Mouse (Mus musculus): ENCODE data around the gene Slc24a2. TPM values are rescaled to one million over a fixed set of nuclear protein-coding genes. Genes with fewer than 3 reads are reported as not detected.

Gene Slc24a2
- polyA plus RNA-seq, 1 experiment from 2014 or later = not detected

DNA sequence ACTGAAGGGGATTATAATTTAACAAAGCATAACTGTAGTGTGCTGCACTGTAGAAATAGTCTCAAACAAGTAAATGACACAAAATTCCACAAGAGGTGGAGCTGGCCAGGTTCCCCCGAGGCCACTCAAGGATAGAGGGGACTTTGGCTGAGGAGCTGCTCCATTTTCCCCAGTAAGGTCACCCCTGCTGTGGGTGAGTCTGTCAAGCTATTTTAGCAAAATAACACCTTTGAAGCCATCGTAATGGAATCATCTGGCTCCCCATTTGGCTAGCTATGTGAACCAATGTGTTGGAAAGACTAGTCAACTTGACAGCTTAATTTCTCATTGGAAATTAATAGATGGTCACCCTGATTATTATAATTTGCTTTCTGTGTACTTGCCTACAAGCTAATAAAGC is 28.2 kb downstream of the Slc24a2 start:
- no peaks in the 10 kb centered on the region for H3K4me1 ChIP-seq (ENCODE audit: insufficient read depth, low read length)
- no peak overlapping the region for H3K27ac ChIP-seq (ENCODE audit: low read length)
- no peaks in the 10 kb centered on the region for H3K9me3 ChIP-seq (ENCODE audit: low read length)
- H3K9ac ChIP-seq (replicated peaks; ENCODE audit: low read length) = no peak overlapping the region
- no peaks in the 10 kb centered on the region for H3K27me3 ChIP-seq (ENCODE audit: insufficient read depth, low read length)
- no peaks in the 10 kb centered on the region for H3K36me3 ChIP-seq (ENCODE audit: insufficient read depth, low read length)
- H3K4me3 ChIP-seq (ENCODE audit: low read length) = no peak overlapping the region
- H3K4me2 ChIP-seq (replicated peaks; ENCODE audit: low read depth, low read length) = no peak overlapping the region
- 60% methylated on average over 2 of the region's 2 CpGs for WGBS
- ATAC-seq (ENCODE audit: low FRiP score, low TSS enrichment) = no peak

DNA sequence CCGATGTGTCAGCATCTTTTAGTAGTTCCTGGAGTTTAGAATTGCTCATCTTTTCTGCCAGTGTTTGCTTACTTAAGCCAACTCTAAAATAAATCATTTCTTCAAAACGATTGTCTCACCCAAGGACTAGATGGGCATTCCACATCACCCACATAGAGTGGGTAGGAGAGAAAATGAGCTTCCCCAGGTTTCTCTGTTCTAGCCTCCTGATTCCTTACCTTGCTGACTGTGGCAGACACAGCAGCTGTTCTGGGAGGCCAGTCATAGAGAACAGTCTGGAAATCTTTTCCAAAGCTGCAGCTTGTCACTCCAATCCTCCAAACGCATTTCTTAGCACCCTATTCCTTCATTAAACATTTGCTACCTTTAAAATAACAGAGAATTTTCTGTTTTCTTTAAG is 29.0 kb downstream of the Slc24a2 start:
- no peaks in the 10 kb centered on the region for H3K9me3 ChIP-seq (ENCODE audit: low read length)
- 57% methylated on average over 3 of the region's 3 CpGs for WGBS

GRCm38 (mm10) chr4:87184147-87184930 is 45.9 kb downstream of the Slc24a2 start:
- H3K27ac ChIP-seq (ENCODE audit: low read length) = no peak overlapping the region
- H3K4me1 ChIP-seq (ENCODE audit: insufficient read depth, low read length) = no peaks in the 10 kb centered on the region
- no peak for ATAC-seq (ENCODE audit: low FRiP score, low TSS enrichment)
- no peaks in the 10 kb centered on the region for H3K36me3 ChIP-seq (ENCODE audit: insufficient read depth, low read length)
- 62% methylated on average over 10 of the region's 10 CpGs for WGBS
- H3K9ac ChIP-seq (replicated peaks; ENCODE audit: low read length) = no peak overlapping the region
- no peaks in the 10 kb centered on the region for H3K27me3 ChIP-seq (ENCODE audit: insufficient read depth, low read length)
- no peak overlapping the region for H3K4me3 ChIP-seq (ENCODE audit: low read length)
- no peaks in the 10 kb centered on the region for H3K9me3 ChIP-seq (ENCODE audit: low read length)
- H3K4me2 ChIP-seq (replicated peaks; ENCODE audit: low read depth, low read length) = no peak overlapping the region

More for the DNA sequence above, 29.0 kb downstream of the Slc24a2 start:
- no peaks in the 10 kb centered on the region for H3K36me3 ChIP-seq (ENCODE audit: insufficient read depth, low read length)
- H3K4me1 ChIP-seq (ENCODE audit: insufficient read depth, low read length) = no peaks in the 10 kb centered on the region
- H3K4me2 ChIP-seq (replicated peaks; ENCODE audit: low read depth, low read length) = no peak overlapping the region
- no peak overlapping the region for H3K4me3 ChIP-seq (ENCODE audit: low read length)
- no peaks in the 10 kb centered on the region for H3K27me3 ChIP-seq (ENCODE audit: insufficient read depth, low read length)
- ATAC-seq (ENCODE audit: low FRiP score, low TSS enrichment) = no peak
- H3K9ac ChIP-seq (replicated peaks; ENCODE audit: low read length) = no peak overlapping the region
- H3K27ac ChIP-seq (ENCODE audit: low read length) = no peak overlapping the region

DNA sequence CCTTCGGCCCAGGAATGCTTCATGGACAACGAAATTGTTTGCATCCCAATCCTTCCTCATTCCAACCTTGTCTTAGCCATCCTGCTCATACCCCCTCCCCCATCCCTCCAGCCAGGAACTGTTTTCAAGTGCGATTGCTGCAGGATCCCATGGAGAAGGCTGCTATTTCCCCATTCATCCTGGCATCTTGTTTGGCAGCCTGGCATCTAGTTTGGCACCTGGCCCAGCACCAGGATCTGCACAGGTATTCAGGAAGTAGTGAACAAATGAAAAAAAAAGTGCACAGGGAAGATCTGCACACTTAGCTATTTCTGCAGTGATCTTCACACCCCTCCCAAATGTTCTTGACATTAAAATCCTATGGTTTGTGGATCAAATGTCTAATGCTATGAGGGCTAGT is 53.2 kb downstream of the Slc24a2 start:
- Histone ChIP-seq H3K4me2 (replicated peaks; ENCODE audit: low read depth, low read length) (no peak overlapping the region), H3K4me3 (ENCODE audit: low read length) (no peak overlapping the region), H3K9ac (replicated peaks; ENCODE audit: low read length) (no peak overlapping the region), H3K27ac (ENCODE audit: low read length) (no peak overlapping the region), H3K9me3 (ENCODE audit: low read length) (no peaks in the 10 kb centered on the region), H3K36me3 (ENCODE audit: insufficient read depth, low read length) (no peaks in the 10 kb centered on the region), H3K27me3 (ENCODE audit: insufficient read depth, low read length) (no peaks in the 10 kb centered on the region), H3K4me1 (ENCODE audit: insufficient read depth, low read length) (no peaks in the 10 kb centered on the region)
- WGBS = 75% methylated on average over 3 of the region's 3 CpGs
- no peak for ATAC-seq (ENCODE audit: low FRiP score, low TSS enrichment)

DNA sequence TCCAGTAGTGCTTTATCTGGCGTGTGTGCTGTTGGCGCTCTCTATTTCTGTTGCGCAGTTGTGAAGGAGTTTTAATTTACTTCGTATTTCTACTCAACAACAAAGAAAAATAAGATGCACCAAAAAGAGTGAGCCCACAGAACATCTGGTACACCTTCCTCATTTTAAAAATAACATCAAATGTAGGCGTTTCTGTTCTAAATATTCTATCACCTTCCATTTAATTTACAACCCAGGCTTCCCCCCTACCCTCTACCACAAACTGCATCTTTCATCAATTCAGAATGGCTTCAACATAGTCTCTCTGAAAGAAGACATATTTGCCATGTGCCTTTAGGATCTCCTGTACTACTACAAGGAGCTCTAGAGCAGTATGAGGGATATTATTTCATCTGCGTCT is 66.3 kb downstream of the Slc24a2 start:
- no peak overlapping the region for H3K27ac ChIP-seq (ENCODE audit: low read length)
- no peak for ATAC-seq (ENCODE audit: low FRiP score, low TSS enrichment)
- 90% methylated on average over 6 of the region's 6 CpGs for WGBS

DNA sequence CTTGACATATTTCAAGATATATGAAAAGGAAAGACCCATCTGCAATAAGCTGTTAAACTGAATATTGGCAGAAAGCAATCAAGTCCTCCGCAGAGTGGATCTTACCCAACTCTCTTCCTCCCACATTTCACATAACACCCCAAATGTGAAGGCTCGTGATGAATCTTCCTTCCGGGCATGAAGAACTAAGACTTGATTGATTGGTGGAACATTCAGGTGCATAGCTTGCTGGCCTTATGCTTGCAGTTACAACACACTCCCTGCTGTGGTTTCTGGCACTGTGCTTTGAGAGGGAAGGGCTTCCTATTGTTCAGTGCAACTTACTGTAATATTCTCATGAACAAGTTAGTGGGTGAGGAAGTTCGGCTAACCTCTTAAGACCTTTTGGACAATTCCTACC is 72.2 kb downstream of the Slc24a2 start:
- Histone ChIP-seq H3K9me3 (ENCODE audit: low read length) (0 out of 2 replicates have a peak, but pooled peaks cover 4% of the 10 kb centered on the region), H3K4me3 (ENCODE audit: low read length) (no peak overlapping the region), H3K36me3 (ENCODE audit: insufficient read depth, low read length) (no peaks in the 10 kb centered on the region), H3K9ac (replicated peaks; ENCODE audit: low read length) (no peak overlapping the region), H3K4me1 (ENCODE audit: insufficient read depth, low read length) (no peaks in the 10 kb centered on the region), H3K27ac (ENCODE audit: low read length) (no peak overlapping the region), H3K27me3 (ENCODE audit: insufficient read depth, low read length) (no peaks in the 10 kb centered on the region), H3K4me2 (replicated peaks; ENCODE audit: low read depth, low read length) (no peak overlapping the region)
- WGBS = 76% methylated on average over 4 of the region's 4 CpGs
- no peak for ATAC-seq (ENCODE audit: low FRiP score, low TSS enrichment)

More for the DNA sequence above, 66.3 kb downstream of the Slc24a2 start:
- Histone ChIP-seq H3K4me3 (ENCODE audit: low read length) (no peak overlapping the region), H3K9ac (replicated peaks; ENCODE audit: low read length) (no peak overlapping the region), H3K4me2 (replicated peaks; ENCODE audit: low read depth, low read length) (no peak overlapping the region), H3K36me3 (ENCODE audit: insufficient read depth, low read length) (no peaks in the 10 kb centered on the region), H3K9me3 (ENCODE audit: low read length) (no peaks in the 10 kb centered on the region), H3K4me1 (ENCODE audit: insufficient read depth, low read length) (no peaks in the 10 kb centered on the region), H3K27me3 (ENCODE audit: insufficient read depth, low read length) (no peaks in the 10 kb centered on the region)

- Histone ChIP-seq H3K9me3 (ENCODE audit: low read length) (0 out of 2 replicates have a peak, but pooled peaks cover 4% of the 10 kb centered on the region), H3K9ac (replicated peaks; ENCODE audit: low read length) (no peak overlapping the region), H3K4me1 (ENCODE audit: insufficient read depth, low read length) (no peaks in the 10 kb centered on the region), H3K36me3 (ENCODE audit: insufficient read depth, low read length) (no peaks in the 10 kb centered on the region), H3K27me3 (ENCODE audit: insufficient read depth, low read length) (no peaks in the 10 kb centered on the region), H3K4me2 (replicated peaks; ENCODE audit: low read depth, low read length) (no peak overlapping the region), H3K27ac (ENCODE audit: low read length) (no peak overlapping the region), H3K4me3 (ENCODE audit: low read length) (no peak overlapping the region)
- no peak for ATAC-seq (ENCODE audit: low FRiP score, low TSS enrichment)
- WGBS = 81% methylated on average over 7 of the region's 7 CpGs
These were observed 78.3 kb downstream of the Slc24a2 start for GRCm38 (mm10) chr4:87151990-87152389.

- no peaks in the 10 kb centered on the region for H3K36me3 ChIP-seq (ENCODE audit: insufficient read depth, low read length)
- no peaks in the 10 kb centered on the region for H3K9me3 ChIP-seq (ENCODE audit: low read length)
- no peaks in the 10 kb centered on the region for H3K4me1 ChIP-seq (ENCODE audit: insufficient read depth, low read length)
- H3K4me2 ChIP-seq (replicated peaks; ENCODE audit: low read depth, low read length) = no peak overlapping the region
- no peak for ATAC-seq (ENCODE audit: low FRiP score, low TSS enrichment)
- no peaks in the 10 kb centered on the region for H3K27me3 ChIP-seq (ENCODE audit: insufficient read depth, low read length)
- WGBS = 67% methylated on average over 2 of the region's 2 CpGs
- H3K27ac ChIP-seq (ENCODE audit: low read length) = no peak overlapping the region
- H3K9ac ChIP-seq (replicated peaks; ENCODE audit: low read length) = no peak overlapping the region
- no peak overlapping the region for H3K4me3 ChIP-seq (ENCODE audit: low read length)
These were observed 80.7 kb downstream of the Slc24a2 start for GRCm38 (mm10) chr4:87149584-87149983.

- H3K4me1 ChIP-seq (ENCODE audit: insufficient read depth, low read length) = no peaks in the 10 kb centered on the region
- no peak overlapping the region for H3K9ac ChIP-seq (replicated peaks; ENCODE audit: low read length)
- no peak overlapping the region for H3K4me3 ChIP-seq (ENCODE audit: low read length)
- no peaks in the 10 kb centered on the region for H3K27me3 ChIP-seq (ENCODE audit: insufficient read depth, low read length)
- ATAC-seq (ENCODE audit: low FRiP score, low TSS enrichment) = no peak
- H3K27ac ChIP-seq (ENCODE audit: low read length) = no peak overlapping the region
- H3K4me2 ChIP-seq (replicated peaks; ENCODE audit: low read depth, low read length) = no peak overlapping the region
- WGBS = 81% methylated on average over 12 of the region's 12 CpGs
- H3K9me3 ChIP-seq (ENCODE audit: low read length) = no peaks in the 10 kb centered on the region
- no peaks in the 10 kb centered on the region for H3K36me3 ChIP-seq (ENCODE audit: insufficient read depth, low read length)
These were observed 88.5 kb downstream of the Slc24a2 start for GRCm38 (mm10) chr4:87141590-87142365.

- ATAC-seq (ENCODE audit: low FRiP score, low TSS enrichment) = no peak
- H3K9ac ChIP-seq (replicated peaks; ENCODE audit: low read length) = no peak overlapping the region
- no peak overlapping the region for H3K27ac ChIP-seq (ENCODE audit: low read length)
- WGBS = 82% methylated on average over 3 of the region's 3 CpGs
- no peaks in the 10 kb centered on the region for H3K27me3 ChIP-seq (ENCODE audit: insufficient read depth, low read length)
- H3K4me1 ChIP-seq (ENCODE audit: insufficient read depth, low read length) = no peaks in the 10 kb centered on the region
- no peaks in the 10 kb centered on the region for H3K9me3 ChIP-seq (ENCODE audit: low read length)
- no peak overlapping the region for H3K4me3 ChIP-seq (ENCODE audit: low read length)
- no peaks in the 10 kb centered on the region for H3K36me3 ChIP-seq (ENCODE audit: insufficient read depth, low read length)
- H3K4me2 ChIP-seq (replicated peaks; ENCODE audit: low read depth, low read length) = no peak overlapping the region
These were observed 89.4 kb downstream of the Slc24a2 start for GRCm38 (mm10) chr4:87140901-87141300.
